Mouse (Mus musculus) hematopoietic multipotent progenitor cell, adult 10-12 weeks (in vitro differentiated cells): ENCODE measurements around the gene Orc3. TPM values are rescaled to one million over a fixed set of nuclear protein-coding genes. Genes with fewer than 3 reads are reported as not detected.

ENCODE experiments used
- polyA plus RNA-seq: library from polyadenylated mRNA; stranded (reverse); fragments of >175 nt; gene quantifications from 2 replicates; pipeline ENCODE4 v1.2.3, GENCODE M21; 2012; ENCODE audit warnings: low replicate concordance

Gene Orc3
- polyA plus RNA-seq = 1.7 and 5.1 TPM in 2 replicates

DNA sequence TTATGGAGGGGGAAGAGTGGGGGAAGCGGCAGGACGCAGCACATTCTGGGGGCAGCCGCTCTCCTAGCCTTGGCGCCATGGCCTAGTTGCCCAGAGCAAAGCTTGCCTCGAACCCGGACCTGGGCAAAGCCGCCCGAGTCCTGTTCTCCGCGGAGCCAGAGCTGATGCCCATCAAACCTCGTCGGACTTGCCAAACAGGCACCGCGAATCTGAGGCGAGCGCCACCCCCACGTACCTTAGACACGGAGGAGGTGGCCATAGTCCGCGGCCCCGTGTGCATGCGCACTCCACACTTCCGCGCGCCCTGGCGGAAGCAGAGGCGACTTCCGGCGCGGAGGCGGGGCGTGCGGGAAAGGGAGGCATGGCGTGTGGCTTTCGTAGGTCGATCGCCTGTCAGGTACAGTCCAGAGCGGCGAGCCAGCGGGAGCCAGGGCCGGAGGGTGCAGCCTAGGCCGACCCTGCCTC is at the start of gene Orc3, which contains the start of gene Rars2:
Gene Orc3, minus strand, starts transcription at position 315 of the 465 bp plus-strand sequence.
Gene Rars2, plus strand, starts transcription at position 328 of the 465 bp plus-strand sequence.

DNA sequence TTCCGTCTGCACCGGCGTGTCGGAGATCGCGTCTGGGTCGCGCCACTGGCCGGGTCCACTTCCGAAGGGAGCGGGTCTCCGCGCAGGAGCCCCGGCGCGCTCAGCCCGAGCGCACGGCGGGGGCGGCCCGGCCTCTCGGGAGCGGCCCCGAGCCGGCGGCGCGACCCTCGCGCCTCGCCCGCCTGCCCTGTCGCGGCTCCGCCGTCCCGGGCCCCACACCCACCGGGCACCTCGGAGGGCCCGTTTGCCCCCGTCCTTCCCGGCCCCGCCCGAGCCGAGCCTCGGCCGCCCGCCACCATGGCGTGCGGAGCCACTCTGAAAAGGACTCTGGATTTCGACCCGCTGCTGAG is 64.0 kb downstream of the Orc3 start, which contains the start of gene Akirin2:
Gene Akirin2, plus strand, starts transcription at position 190 of the 350 bp plus-strand sequence.

Other genes with a start within 250 kb of the Orc3 start
- gene Akirin2, start 64.0 kb downstream of the Orc3 start, polyA plus RNA-seq = 45.9 and 78.7 TPM in 2 replicates
- 1.6 and 2.4 TPM in 2 replicates for gene Rars2, start within 50 bp of the Orc3 start, polyA plus RNA-seq
- gene Slc35a1, start 72.5 kb upstream of the Orc3 start, polyA plus RNA-seq = 1.2 and 2.0 TPM in 2 replicates
- gene Cfap206, start 115.3 kb upstream of the Orc3 start, polyA plus RNA-seq = not detected in 2 replicates
- not detected in 2 replicates for gene Gm136, start 141.3 kb upstream of the Orc3 start, polyA plus RNA-seq
- 4.4 and 15.0 TPM in 2 replicates for gene Smim8, start 163.5 kb upstream of the Orc3 start, polyA plus RNA-seq